Mouse (Mus musculus) thymus, adult 2 months (tissue): ENCODE measurements around the gene Gabrb1. TPM values are rescaled to one million over a fixed set of nuclear protein-coding genes. Genes with fewer than 3 reads are reported as not detected.

Experiments used
- DNase-seq: peaks from one replicate; pipeline ENCODE4 v3.0.0; 2021
- H3K27ac ChIP-seq: fragments of 200-500 bp; 2 replicates; pipeline ENCODE4 v1.5.1; 2012; ENCODE audit warnings: low read length, control low read depth; ENCODE audit not compliant: control insufficient read depth, insufficient read depth
- H3K27me3 ChIP-seq: fragments of 200-500 bp; 2 replicates; pipeline ENCODE4 v1.6.1; 2012; ENCODE audit warnings: mild to moderate bottlenecking, low read length, moderate library complexity, mixed read lengths; ENCODE audit not compliant: control insufficient read depth, insufficient read depth
- H3K36me3 ChIP-seq: fragments of 200-500 bp; 2 replicates; pipeline ENCODE4 v1.6.1; 2012; ENCODE audit warnings: mild to moderate bottlenecking, low read length, moderate library complexity; ENCODE audit not compliant: control insufficient read depth, insufficient read depth
- H3K4me1 ChIP-seq: fragments of 200-500 bp; replicated peaks from 2 replicates; pipeline ENCODE4 v1.6.1; 2012; ENCODE audit warnings: low read length; ENCODE audit not compliant: control insufficient read depth, insufficient read depth
- H3K4me3 ChIP-seq: fragments of 200-500 bp; 2 replicates; pipeline ENCODE4 v1.5.1; 2012; ENCODE audit warnings: mild to moderate bottlenecking, low read length, control low read depth, moderate library complexity; ENCODE audit not compliant: control insufficient read depth, insufficient read depth
- CTCF ChIP-seq: fragments of 200-500 bp; IDR thresholded peaks from 2 replicates; pipeline ENCODE4 v1.5.1; 2012; ENCODE audit warnings: mild to moderate bottlenecking, control low read depth, low read length, moderate library complexity, borderline replicate concordance; ENCODE audit not compliant: control insufficient read depth, poor library complexity, insufficient read depth; ENCODE audit errors: extremely low read depth
- POLR2A ChIP-seq: fragments of 200-500 bp; IDR thresholded peaks from 2 replicates; pipeline ENCODE4 v1.6.1; 2012; ENCODE audit warnings: mild to moderate bottlenecking, low read length, control low read depth, moderate library complexity; ENCODE audit not compliant: control insufficient read depth, poor library complexity, insufficient read depth; ENCODE audit errors: extremely low read depth
- WGBS: fragments of 180-500 bp; shearing (Covaris S2); methylation state at CpG from one replicate; pipeline ENCODE4 v1.1.7; 2018; 5-methylcytosine and 5-hydroxymethylcytosine counted together
- polyA plus RNA-seq: library from polyadenylated mRNA; depleted of rRNA; stranded (reverse); fragments of >200 nt; gene quantifications from 2 replicates; pipeline ENCODE4 v1.2.3, GENCODE M21; 2012; rRNA removed

Gene Gabrb1
- polyA plus RNA-seq, 1 experiment: not detected

DNA sequence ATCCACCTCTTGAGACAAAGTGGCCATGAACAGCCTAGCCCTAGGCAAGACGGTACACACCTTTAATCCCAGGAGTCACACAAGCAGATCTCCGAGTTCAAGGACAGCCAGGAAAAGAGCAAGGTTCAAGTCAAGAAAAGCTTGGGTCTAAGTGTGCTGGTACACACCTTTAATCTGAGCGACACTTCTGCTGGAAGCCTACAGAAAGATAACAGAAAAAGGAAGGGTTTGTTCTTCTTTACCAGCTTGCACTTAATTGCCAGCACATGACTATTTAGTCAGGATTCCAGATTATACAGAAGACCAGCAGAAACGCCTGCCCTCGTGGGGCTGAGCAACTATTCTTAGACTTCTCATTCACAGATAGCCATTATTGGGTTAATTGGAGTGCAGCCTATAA lies 534.0 kb downstream of the Gabrb1 start:
- 93% methylated on average over 5 of the region's 5 CpGs for WGBS
- Histone ChIP-seq H3K27ac (no peak overlapping the region), H3K36me3 (no peaks in the 10 kb centered on the region), H3K27me3 (no peaks in the 10 kb centered on the region), H3K4me1 (no peaks in the 10 kb centered on the region), H3K4me3 (no peak overlapping the region)
- no peak for TF ChIP-seq POLR2A
- no peak for TF ChIP-seq CTCF
- DNase-seq: no peak

DNA sequence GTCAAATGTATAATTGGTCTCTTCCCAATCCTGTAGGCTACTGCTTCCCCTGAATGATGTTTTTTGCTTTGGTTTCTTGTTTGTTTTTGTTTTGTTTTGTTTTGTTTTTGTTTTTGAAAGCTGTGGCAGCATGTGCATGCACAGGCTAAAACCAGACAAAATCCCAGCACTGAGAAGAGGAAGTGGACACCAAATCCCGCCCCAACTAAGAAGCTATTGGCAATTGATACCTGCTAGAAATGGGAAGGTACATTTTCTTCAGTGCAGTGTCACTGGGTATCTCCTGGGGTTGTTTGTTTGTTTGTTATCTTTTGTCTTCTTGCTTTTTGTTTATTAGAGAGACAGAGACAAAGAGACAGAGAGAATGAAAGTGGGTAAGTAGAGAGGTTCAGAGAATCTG lies 537.5 kb downstream of the Gabrb1 start:
- Histone ChIP-seq H3K4me1 (no peaks in the 10 kb centered on the region), H3K27me3 (no peaks in the 10 kb centered on the region), H3K36me3 (no peaks in the 10 kb centered on the region), H3K4me3 (no peak overlapping the region), H3K27ac (no peak overlapping the region)
- WGBS: 79% methylated on average over 1 of the region's 1 CpGs
- no peak for DNase-seq
- TF ChIP-seq POLR2A: no peak
- TF ChIP-seq CTCF: no peak

Other genes starting within 250 kb of the Gabrb1 start
- not detected in 2 replicates for gene Cox7b2, start 109.9 kb upstream of the Gabrb1 start, polyA plus RNA-seq
- gene Gabra4, start 195 bp downstream of the Gabrb1 start, polyA plus RNA-seq: not detected in 2 replicates